Mouse (Mus musculus) neural tube, embryonic 12.5 days (tissue): ENCODE measurements at regions not wholly inside any gene's neighbourhood (a gene's known extent, or its start where the extent isn't known, plus 50 kb on each side); places are given as distances from the start of the nearest gene placed in this dataset.
A peak's percentile ranks its signal among the peaks of the same experiment; 100 is the strongest.

Experiments
- ATAC-seq: fragments of 200-750 bp; cut with Nextera tagmentation; 2 replicates; pipeline ENCODE4 v1.8.0; 2017; ENCODE audit warnings: low read depth, mild to moderate bottlenecking, moderate TSS enrichment, moderate library complexity; ENCODE audit not compliant: low FRiP score
- H3K27ac ChIP-seq: fragments of 300-500 bp; sonication (generic); 2 replicates; pipeline ENCODE4 v1.5.1; 2016
- H3K27me3 ChIP-seq: fragments of 300-500 bp; sonication (generic); replicated peaks from 2 replicates; pipeline ENCODE4 v1.6.1; 2016; ENCODE audit warnings: mild to moderate bottlenecking
- H3K36me3 ChIP-seq: fragments of 300-500 bp; sonication (generic); 2 replicates; pipeline ENCODE4 v1.6.1; 2016; ENCODE audit warnings: mild to moderate bottlenecking
- H3K4me1 ChIP-seq: fragments of 300-500 bp; sonication (generic); 2 replicates; pipeline ENCODE4 v1.6.1; 2016
- H3K4me2 ChIP-seq: fragments of 300-500 bp; sonication (generic); replicated peaks from 2 replicates; pipeline ENCODE4 v1.6.1; 2016; ENCODE audit warnings: mild to moderate bottlenecking
- H3K4me3 ChIP-seq: fragments of 300-500 bp; sonication (generic); 2 replicates; pipeline ENCODE4 v1.5.1; 2016
- H3K9ac ChIP-seq: fragments of 300-500 bp; sonication (generic); 2 replicates; pipeline ENCODE4 v1.6.1; 2016; ENCODE audit warnings: mild to moderate bottlenecking
- H3K9me3 ChIP-seq: fragments of 300-500 bp; sonication (generic); 2 replicates; pipeline ENCODE4 v1.6.1; 2016; ENCODE audit warnings: mild to moderate bottlenecking
- WGBS: fragments of 180-500 bp; shearing (Covaris S2); methylation state at CpG from one replicate; pipeline ENCODE4 v1.1.7; 2016; 5-methylcytosine and 5-hydroxymethylcytosine counted together

GRCm38 (mm10) chr3:101749841-101750240 is 98.9 kb downstream of the Mab21l3 start:
- Histone ChIP-seq H3K9me3 (no peaks in the 10 kb centered on the region), H3K27me3 (no peaks in the 10 kb centered on the region), H3K36me3 (no peaks in the 10 kb centered on the region), H3K4me1 (no peaks in the 10 kb centered on the region), H3K9ac (no peak overlapping the region), H3K27ac (no peak overlapping the region), H3K4me3 (no peak overlapping the region), H3K4me2 (no peak overlapping the region)
- ATAC-seq = no peak
- 57% methylated on average over 3 of the region's 3 CpGs for WGBS

DNA sequence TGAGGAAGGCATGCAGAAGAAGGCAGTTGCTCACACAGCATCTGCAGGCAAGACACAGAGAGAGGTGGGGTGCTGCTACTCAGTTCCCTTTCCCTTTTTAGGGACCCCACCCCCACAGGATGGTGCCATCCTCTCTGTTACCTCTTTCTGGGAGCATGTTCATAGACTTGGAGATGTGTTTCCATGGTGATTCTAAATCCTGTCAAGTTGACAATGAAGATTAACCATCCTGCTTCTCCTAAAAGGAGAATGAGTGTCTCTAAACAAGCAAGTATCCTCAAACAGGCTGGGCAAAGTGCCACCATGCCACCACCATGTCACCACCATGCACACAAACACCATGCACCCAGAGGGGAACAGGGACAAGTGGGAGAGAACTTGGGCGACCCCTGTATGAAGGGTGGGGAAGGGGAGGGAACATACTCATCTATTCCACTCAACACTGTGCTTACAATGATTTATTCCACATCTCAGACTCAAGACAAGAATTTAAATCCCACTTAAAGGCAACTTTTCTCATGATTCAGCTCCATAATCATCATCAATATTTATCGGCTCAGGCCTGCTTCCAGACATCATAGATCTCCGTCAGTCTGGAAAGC is 99.6 kb downstream of the Mab21l3 start:
- Histone ChIP-seq H3K9ac (no peak overlapping the region), H3K4me2 (no peak overlapping the region), H3K27ac (no peak overlapping the region), H3K27me3 (no peaks in the 10 kb centered on the region), H3K4me3 (no peak overlapping the region), H3K9me3 (no peaks in the 10 kb centered on the region), H3K36me3 (no peaks in the 10 kb centered on the region), H3K4me1 (no peaks in the 10 kb centered on the region)
- 83% methylated on average over 3 of the region's 3 CpGs for WGBS
- ATAC-seq = no peak

DNA sequence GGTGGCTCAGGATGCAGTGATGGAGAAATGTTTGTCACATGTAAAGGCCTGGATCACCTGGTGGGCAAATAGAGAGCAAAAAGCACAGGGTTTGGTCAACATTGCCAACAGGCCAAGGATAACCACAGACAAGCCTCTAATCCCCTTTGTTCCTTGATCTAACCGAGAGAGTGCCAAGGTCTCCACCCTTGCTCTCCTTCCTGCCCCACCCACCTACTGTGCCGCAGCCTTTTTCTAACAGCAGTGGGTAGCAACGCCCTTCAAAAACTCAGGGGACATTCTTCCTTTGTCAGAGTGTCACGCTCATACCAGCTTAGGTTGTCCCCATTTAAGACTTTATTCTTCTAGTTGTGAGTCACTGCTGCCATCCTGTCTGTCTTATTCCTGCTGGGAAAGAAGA is 100.6 kb downstream of the Mab21l3 start:
- Histone ChIP-seq H3K9ac (no peak overlapping the region), H3K4me2 (no peak overlapping the region), H3K4me3 (no peak overlapping the region), H3K27me3 (no peaks in the 10 kb centered on the region), H3K27ac (no peak overlapping the region), H3K4me1 (no peaks in the 10 kb centered on the region), H3K36me3 (no peaks in the 10 kb centered on the region), H3K9me3 (no peaks in the 10 kb centered on the region)
- ATAC-seq = no peak
- 59% methylated on average over 4 of the region's 4 CpGs for WGBS

DNA sequence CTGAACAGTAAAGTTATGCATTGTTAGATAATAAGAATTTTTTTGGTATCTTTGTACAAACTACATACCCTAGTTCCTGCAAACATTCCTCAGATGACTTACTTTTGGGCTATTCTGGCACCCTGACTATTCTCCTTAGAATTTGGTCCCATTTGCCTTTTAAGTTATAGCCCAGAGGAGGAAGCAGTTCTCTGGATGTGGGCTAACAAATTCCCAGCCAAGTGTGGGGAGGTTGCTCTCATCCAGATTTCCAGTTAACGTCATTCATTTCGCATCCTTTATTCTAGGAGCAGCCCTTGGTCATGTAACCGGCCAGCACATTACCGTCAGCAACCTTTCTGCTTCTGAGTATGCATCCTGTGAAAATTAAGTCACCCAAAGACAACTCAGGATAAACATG is 107.9 kb downstream of the Mab21l3 start:
- no peak overlapping the region for H3K4me2 ChIP-seq
- H3K9ac ChIP-seq = no peak overlapping the region
- H3K27ac ChIP-seq = no peak overlapping the region
- no peaks in the 10 kb centered on the region for H3K4me1 ChIP-seq
- no peak overlapping the region for H3K4me3 ChIP-seq
- WGBS = 96% methylated on average over 4 of the region's 4 CpGs
- ATAC-seq = no peak
- no peaks in the 10 kb centered on the region for H3K9me3 ChIP-seq
- H3K27me3 ChIP-seq = no peaks in the 10 kb centered on the region
- no peaks in the 10 kb centered on the region for H3K36me3 ChIP-seq

DNA sequence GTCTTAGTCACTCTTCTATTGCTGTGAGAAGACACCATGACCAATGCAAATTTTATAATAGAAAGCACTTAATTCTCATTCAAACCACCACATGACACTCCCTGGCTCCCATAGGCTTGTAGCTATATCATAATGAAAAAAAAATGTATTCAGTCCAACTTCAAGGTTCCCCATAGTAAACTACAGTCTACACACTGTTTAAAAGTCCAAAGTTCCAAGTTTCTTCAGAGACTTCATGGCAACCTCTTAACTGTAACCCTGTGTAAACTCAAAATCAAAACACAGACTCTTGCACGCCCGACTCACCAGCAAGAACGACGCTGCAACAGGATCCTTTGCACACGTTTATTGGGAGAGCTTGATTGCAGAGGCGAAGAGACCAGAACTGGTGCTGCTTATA is 111.6 kb downstream of the Mab21l3 start:
- ATAC-seq = no peak

DNA sequence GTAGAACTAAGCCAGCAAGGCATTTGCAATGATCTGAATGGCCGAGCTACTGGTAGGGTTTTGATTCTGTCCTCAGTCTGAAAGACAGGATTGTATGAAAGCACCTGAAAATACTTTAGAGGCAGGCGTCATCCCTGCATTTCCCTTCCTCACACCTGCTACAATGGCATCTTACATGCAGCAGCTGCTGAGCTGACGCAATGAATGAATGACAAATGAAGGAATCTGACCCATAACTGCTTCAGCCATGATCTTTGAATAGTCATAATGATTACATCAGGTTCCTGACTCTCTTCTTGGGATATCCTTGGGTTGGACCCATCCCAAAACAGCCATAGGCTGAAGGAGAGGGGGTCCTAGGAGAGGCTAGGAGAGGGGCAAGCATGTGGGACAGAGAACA is 119.7 kb downstream of the Mab21l3 start:
- 82% methylated on average over 3 of the region's 3 CpGs for WGBS
- Histone ChIP-seq H3K9me3 (0 out of 2 replicates have a peak, but pooled peaks cover 9% of the 10 kb centered on the region), H3K27ac (no peak overlapping the region), H3K36me3 (no peaks in the 10 kb centered on the region), H3K4me2 (no peak overlapping the region), H3K4me1 (no peaks in the 10 kb centered on the region), H3K27me3 (no peaks in the 10 kb centered on the region), H3K9ac (no peak overlapping the region), H3K4me3 (no peak overlapping the region)
- no peak for ATAC-seq

More for the DNA sequence above, 111.6 kb downstream of the Mab21l3 start:
- Histone ChIP-seq H3K9ac (no peak overlapping the region), H3K4me1 (no peaks in the 10 kb centered on the region), H3K4me3 (no peak overlapping the region), H3K27me3 (no peaks in the 10 kb centered on the region), H3K9me3 (0 out of 2 replicates have a peak, but pooled peaks cover 9% of the 10 kb centered on the region), H3K36me3 (no peaks in the 10 kb centered on the region), H3K27ac (no peak overlapping the region), H3K4me2 (no peak overlapping the region)
- 91% methylated on average over 6 of the region's 6 CpGs for WGBS

GRCm38 (mm10) chr3:101722926-101723325 is 118.4 kb upstream of the Atp1a1 start:
- no peak overlapping the region for H3K4me3 ChIP-seq
- H3K9ac ChIP-seq = no peak overlapping the region
- 68% methylated on average over 6 of the region's 6 CpGs for WGBS
- H3K36me3 ChIP-seq = no peaks in the 10 kb centered on the region
- H3K4me1 ChIP-seq = no peaks in the 10 kb centered on the region
- H3K4me2 ChIP-seq = no peak overlapping the region
- ATAC-seq = no peak
- no peaks in the 10 kb centered on the region for H3K9me3 ChIP-seq
- H3K27me3 ChIP-seq = no peaks in the 10 kb centered on the region
- H3K27ac ChIP-seq = no peak overlapping the region

DNA sequence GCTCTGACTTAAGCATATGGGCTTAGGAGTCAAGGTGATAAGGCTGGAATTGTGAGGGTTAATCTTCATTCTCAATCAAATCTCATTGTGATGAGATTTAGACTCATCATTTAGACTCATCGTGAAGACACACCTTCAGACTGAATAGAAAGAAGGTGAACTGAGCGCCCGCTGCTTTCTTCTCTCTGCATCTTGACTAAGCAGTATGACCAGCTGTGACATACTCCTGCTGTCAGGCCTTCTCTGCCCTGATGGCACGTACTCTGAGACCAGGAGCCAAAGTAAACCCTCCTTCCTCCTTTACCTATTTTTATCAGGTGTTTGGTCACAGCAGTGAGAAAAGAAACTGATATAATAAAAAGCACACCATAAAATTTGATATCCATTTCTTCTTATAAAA is 117.5 kb upstream of the Atp1a1 start:
- H3K4me1 ChIP-seq = no peaks in the 10 kb centered on the region
- H3K9me3 ChIP-seq = no peaks in the 10 kb centered on the region
- no peak for ATAC-seq
- H3K36me3 ChIP-seq = no peaks in the 10 kb centered on the region
- H3K9ac ChIP-seq = no peak overlapping the region
- H3K27me3 ChIP-seq = no peaks in the 10 kb centered on the region
- 93% methylated on average over 4 of the region's 4 CpGs for WGBS
- H3K4me3 ChIP-seq = no peak overlapping the region
- H3K27ac ChIP-seq = no peak overlapping the region
- H3K4me2 ChIP-seq = no peak overlapping the region

DNA sequence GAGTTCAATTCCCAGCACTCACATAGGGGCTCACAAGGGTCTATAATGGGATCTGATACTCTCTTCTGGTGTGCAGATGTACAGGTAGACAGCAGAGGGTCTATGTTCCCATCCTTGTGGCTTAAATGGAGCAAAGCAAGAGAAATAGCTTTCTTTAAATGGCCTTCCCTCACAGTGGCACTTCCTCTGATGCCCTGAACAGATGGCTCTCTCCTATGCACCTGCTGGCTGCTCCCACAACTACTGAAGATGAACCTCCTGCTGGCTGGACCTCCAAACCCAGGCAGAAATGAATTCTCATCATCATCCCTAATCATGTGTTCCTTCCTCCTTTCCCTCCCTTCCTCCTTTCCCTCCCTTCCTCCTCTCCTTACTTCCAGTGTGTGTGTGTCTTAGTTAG is 110.9 kb upstream of the Atp1a1 start:
- ATAC-seq = no peak
- H3K27me3 ChIP-seq = no peaks in the 10 kb centered on the region
- no peak overlapping the region for H3K4me2 ChIP-seq
- H3K9ac ChIP-seq = no peak overlapping the region
- no peaks in the 10 kb centered on the region for H3K36me3 ChIP-seq
- peaks cover 25% of the 10 kb centered on the region for H3K4me1 ChIP-seq
- no peaks in the 10 kb centered on the region for H3K9me3 ChIP-seq
- H3K4me3 ChIP-seq = no peak overlapping the region
- no peak overlapping the region for H3K27ac ChIP-seq

DNA sequence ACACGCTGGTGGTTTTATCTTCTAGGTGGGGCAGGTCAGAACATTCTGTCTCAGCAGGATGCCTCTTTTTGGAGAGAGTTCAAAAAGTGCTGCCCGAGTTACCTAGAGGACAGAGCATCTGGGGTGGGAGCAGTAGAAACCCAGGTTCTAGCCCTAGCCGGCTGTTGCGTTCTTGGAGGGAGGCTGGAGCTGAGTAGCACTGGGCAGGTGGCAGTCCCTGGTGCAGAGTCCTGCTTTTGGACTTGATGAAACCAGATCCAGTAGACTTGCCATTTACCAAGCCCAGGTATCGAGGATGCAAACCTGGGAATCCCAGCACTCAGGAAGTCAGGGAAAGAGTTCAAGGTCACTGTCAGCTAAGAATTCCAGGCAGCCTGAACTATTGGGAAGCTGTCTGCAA is 110.3 kb upstream of the Atp1a1 start:
- 85% methylated on average over 5 of the region's 5 CpGs for WGBS
- H3K27me3 ChIP-seq = no peaks in the 10 kb centered on the region
- H3K4me1 ChIP-seq = peaks cover 25% of the 10 kb centered on the region
- no peak overlapping the region for H3K9ac ChIP-seq
- H3K9me3 ChIP-seq = no peaks in the 10 kb centered on the region
- H3K4me3 ChIP-seq = no peak overlapping the region
- no peak overlapping the region for H3K4me2 ChIP-seq
- no peak overlapping the region for H3K27ac ChIP-seq
- ATAC-seq = no peak
- H3K36me3 ChIP-seq = no peaks in the 10 kb centered on the region

DNA sequence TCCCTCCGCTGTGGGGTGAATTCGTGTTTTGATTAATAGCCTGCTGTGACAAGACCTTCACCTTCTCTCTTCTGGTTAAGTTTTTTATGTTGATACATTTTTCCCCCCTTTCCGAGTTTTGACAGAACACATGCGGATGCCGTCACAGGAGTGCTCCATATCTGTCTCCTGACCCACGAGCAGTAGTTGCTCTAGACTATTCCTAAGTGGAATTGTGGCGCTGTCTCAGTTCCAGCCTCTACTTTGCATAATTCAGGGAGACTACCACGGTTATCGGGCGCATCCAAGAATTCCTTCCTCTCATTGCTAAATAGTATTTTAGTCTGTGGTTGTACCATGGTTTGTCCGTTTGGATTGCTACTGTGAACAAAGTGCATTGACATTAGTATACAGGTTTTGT is 109.2 kb upstream of the Atp1a1 start:
- H3K4me3 ChIP-seq = no peak overlapping the region
- no peak overlapping the region for H3K9ac ChIP-seq
- H3K27me3 ChIP-seq = no peaks in the 10 kb centered on the region
- H3K9me3 ChIP-seq = no peaks in the 10 kb centered on the region
- H3K4me2 ChIP-seq = peak overlapping the region; percentile 30; the same call in 1 of the 2 replicates
- no peaks in the 10 kb centered on the region for H3K36me3 ChIP-seq
- 74% methylated on average over 11 of the region's 11 CpGs for WGBS
- no peak for ATAC-seq
- H3K4me1 ChIP-seq = peaks cover 25% of the 10 kb centered on the region
- no peak overlapping the region for H3K27ac ChIP-seq

- ATAC-seq = no peak
- no peak overlapping the region for H3K27ac ChIP-seq
- no peak overlapping the region for H3K4me3 ChIP-seq
- no peaks in the 10 kb centered on the region for H3K27me3 ChIP-seq
- 30% methylated on average over 11 of the region's 11 CpGs for WGBS
- H3K4me1 ChIP-seq = peaks cover 25% of the 10 kb centered on the region
- no peaks in the 10 kb centered on the region for H3K36me3 ChIP-seq
- no peaks in the 10 kb centered on the region for H3K9me3 ChIP-seq
- peak overlapping the region; percentile 30 for H3K4me2 ChIP-seq
- no peak overlapping the region for H3K9ac ChIP-seq
Observed at GRCm38 (mm10) chr3:101713138-101713638, 108.7 kb upstream of the Atp1a1 start.

- no peak for ATAC-seq
- WGBS = 81% methylated on average over 14 of the region's 14 CpGs
- H3K4me3 ChIP-seq = no peak overlapping the region
- H3K4me2 ChIP-seq = peak overlapping the region; percentile 30; the same call in 1 of the 2 replicates
- no peaks in the 10 kb centered on the region for H3K27me3 ChIP-seq
- peaks cover 25% of the 10 kb centered on the region for H3K4me1 ChIP-seq
- no peak overlapping the region for H3K27ac ChIP-seq
- H3K9me3 ChIP-seq = no peaks in the 10 kb centered on the region
- H3K9ac ChIP-seq = no peak overlapping the region
- no peaks in the 10 kb centered on the region for H3K36me3 ChIP-seq
Observed at GRCm38 (mm10) chr3:101712666-101713065, 108.2 kb upstream of the Atp1a1 start.
